Mouse (Mus musculus): ENCODE results near the gene Ctsd. TPM values are rescaled to one million over a fixed set of nuclear protein-coding genes. Genes with fewer than 3 reads are reported as not detected.

Ctsd gene
- polyA plus RNA-seq (2012; rRNA removed), result 75.7 and 78.7 TPM in 2 replicates

DNA sequence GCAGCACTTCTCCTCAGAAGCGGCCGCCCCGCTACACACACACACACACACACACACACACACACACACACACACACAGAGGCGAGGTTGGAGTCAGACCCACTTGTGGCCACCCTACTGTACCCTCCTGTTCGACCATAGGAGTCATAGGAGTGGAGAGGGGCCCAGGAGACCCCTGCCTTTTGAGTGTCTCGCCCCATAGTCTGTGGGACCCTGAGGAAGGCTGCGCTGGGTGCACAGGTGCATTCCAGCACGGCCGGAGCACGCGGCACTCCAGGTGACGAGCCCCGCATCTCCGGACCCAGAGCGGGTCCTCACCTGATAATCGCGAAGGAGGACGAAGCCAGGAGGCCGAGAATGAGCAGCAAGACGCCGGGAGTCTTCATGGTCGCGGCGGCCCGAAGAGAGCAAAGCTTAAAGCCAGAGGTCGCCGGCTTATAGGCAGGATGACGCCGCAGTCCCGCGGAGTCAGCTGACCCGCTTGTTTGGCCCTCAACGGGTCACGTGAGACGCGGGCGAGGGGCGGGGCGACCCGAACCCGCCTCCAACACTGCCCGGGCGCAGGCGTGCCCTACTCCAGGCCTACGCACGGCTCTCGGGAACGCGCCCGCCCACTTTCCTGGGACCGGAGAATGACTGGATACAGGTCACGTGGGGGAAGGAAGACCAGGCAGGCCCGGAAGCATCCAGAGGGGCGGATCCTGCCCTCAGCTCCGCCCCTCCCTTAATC is at the start of gene Ctsd:
Gene Ctsd, minus strand, starts transcription at position 620 of the 730 bp plus-strand sequence.
- H3K4me3 ChIP-seq (ENCODE audit: control insufficient read depth, low read depth, low read length), result peak within 1 kb of the TSS; percentile 86
- peak within 1 kb of the TSS; percentile 53 for H3K27ac ChIP-seq (ENCODE audit: control insufficient read depth, insufficient read depth, low read depth, low read length)
- no peaks in the 10 kb centered on the region for H3K27me3 ChIP-seq (ENCODE audit: control insufficient read depth, insufficient read depth, low read length)
- H3K4me1 ChIP-seq (ENCODE audit: control insufficient read depth, insufficient read depth, low read length), result 0 out of 2 replicates have a peak, but pooled peaks cover 4% of the 10 kb centered on the region
- no peak for TF ChIP-seq CTCF (IDR thresholded peaks at IDR 0.05; ENCODE audit: control insufficient read depth, insufficient read depth, insufficient replicate concordance, low read depth, low read length)
- peak; percentile 66 for TF ChIP-seq POLR2A (IDR thresholded peaks at IDR 0.05; ENCODE audit: control insufficient read depth, low read depth, low read length)
- H3K36me3 ChIP-seq (ENCODE audit: control insufficient read depth, insufficient read depth, low read length), result no peaks in the 10 kb centered on the region

DNA sequence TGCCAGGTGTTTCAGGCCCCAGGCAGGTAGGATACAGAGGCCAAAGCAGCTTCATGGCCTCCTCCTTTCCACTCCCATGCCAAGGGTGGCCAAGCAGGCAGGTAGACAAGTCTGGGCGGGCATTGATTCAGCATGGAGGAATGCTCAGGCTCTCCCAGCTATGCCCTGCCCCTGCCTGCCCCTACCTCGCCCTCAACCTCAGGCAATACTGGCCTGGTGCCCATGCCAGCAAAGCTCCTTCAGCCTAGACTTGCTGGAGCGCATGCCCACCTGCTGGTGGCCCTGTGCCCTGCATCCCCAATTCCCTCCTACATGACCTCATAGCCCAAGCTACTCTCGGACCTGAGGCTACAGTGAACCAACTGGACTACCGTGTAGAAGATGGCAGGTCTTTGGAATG is 49.5 kb upstream of the Ctsd start:
- peak; percentile 19; the same call in 1 of the 2 replicates for TF ChIP-seq CTCF (IDR thresholded peaks at IDR 0.05; ENCODE audit: control insufficient read depth, insufficient read depth, insufficient replicate concordance, low read depth, low read length)
- no peak for TF ChIP-seq POLR2A (IDR thresholded peaks at IDR 0.05; ENCODE audit: control insufficient read depth, low read depth, low read length)
- no peaks in the 10 kb centered on the region for H3K36me3 ChIP-seq (ENCODE audit: control insufficient read depth, insufficient read depth, low read length)
- no peak overlapping the region for H3K4me3 ChIP-seq (ENCODE audit: control insufficient read depth, low read depth, low read length)
- H3K4me1 ChIP-seq (ENCODE audit: control insufficient read depth, insufficient read depth, low read length), result no peaks in the 10 kb centered on the region; the same call in 1 of the 2 replicates
- no peaks in the 10 kb centered on the region for H3K27me3 ChIP-seq (ENCODE audit: control insufficient read depth, insufficient read depth, low read length)
- no peak overlapping the region for H3K27ac ChIP-seq (ENCODE audit: control insufficient read depth, insufficient read depth, low read depth, low read length)

GRCm38 (mm10) chr7:142435524-142435923 is 47.7 kb upstream of the Ctsd start:
- H3K4me1 ChIP-seq (ENCODE audit: control insufficient read depth, insufficient read depth, low read length), result no peaks in the 10 kb centered on the region
- H3K4me3 ChIP-seq (ENCODE audit: control insufficient read depth, low read depth, low read length), result no peak overlapping the region
- H3K36me3 ChIP-seq (ENCODE audit: control insufficient read depth, insufficient read depth, low read length), result no peaks in the 10 kb centered on the region
- H3K27me3 ChIP-seq (ENCODE audit: control insufficient read depth, insufficient read depth, low read length), result no peaks in the 10 kb centered on the region
- TF ChIP-seq POLR2A (IDR thresholded peaks at IDR 0.05; ENCODE audit: control insufficient read depth, low read depth, low read length) (no peak), CTCF (IDR thresholded peaks at IDR 0.05; ENCODE audit: control insufficient read depth, insufficient read depth, insufficient replicate concordance, low read depth, low read length) (peak; percentile 56; the same call in 1 of the 2 replicates)
- no peak overlapping the region for H3K27ac ChIP-seq (ENCODE audit: control insufficient read depth, insufficient read depth, low read depth, low read length)

DNA sequence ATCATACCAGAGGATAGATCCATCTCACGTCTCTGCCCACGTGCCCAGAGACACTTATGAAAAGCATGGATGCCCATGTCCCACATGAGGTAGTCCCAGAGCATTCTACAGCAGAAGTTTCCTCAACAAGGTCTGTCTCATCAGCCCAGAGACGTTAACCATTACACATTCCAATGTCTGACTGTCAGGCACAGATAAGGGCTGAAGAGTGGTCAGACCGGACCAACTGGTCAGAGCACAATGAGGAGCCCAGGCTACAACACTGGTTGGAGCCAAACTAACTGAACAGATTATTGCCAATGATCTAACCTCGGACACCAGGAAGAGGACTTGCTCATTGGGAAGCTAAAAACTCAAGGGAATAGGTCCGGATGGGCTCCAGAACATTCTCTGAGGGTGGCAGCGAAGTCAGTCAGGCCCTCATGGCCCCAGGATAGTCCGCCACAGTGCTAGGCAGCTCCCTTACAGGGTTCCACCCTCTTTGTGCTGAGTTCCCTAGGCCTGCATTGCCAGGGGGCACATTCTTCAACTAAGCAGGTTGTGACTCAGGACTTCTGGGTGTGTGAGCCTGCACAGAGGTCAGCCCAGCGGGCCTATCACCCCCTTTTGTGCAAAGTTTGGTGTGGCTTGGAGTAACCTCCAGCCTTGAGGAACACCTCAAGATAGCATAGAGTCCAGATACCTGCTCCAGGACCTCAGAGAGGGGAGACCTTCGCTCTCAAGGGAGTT is 46.5 kb upstream of the Ctsd start, which contains the start of gene Syt8:
Gene Syt8, plus strand, starts transcription at position 714 of the 729 bp plus-strand sequence.
- no peak within 1 kb of the TSS for H3K4me3 ChIP-seq (ENCODE audit: control insufficient read depth, low read depth, low read length)
- TF ChIP-seq POLR2A (IDR thresholded peaks at IDR 0.05; ENCODE audit: control insufficient read depth, low read depth, low read length) (no peak), CTCF (IDR thresholded peaks at IDR 0.05; ENCODE audit: control insufficient read depth, insufficient read depth, insufficient replicate concordance, low read depth, low read length) (no peak)
- H3K27ac ChIP-seq (ENCODE audit: control insufficient read depth, insufficient read depth, low read depth, low read length), result no peak within 1 kb of the TSS
- H3K36me3 ChIP-seq (ENCODE audit: control insufficient read depth, insufficient read depth, low read length), result no peaks in the 10 kb centered on the region
- H3K27me3 ChIP-seq (ENCODE audit: control insufficient read depth, insufficient read depth, low read length), result no peaks in the 10 kb centered on the region
- no peaks in the 10 kb centered on the region for H3K4me1 ChIP-seq (ENCODE audit: control insufficient read depth, insufficient read depth, low read length)

DNA sequence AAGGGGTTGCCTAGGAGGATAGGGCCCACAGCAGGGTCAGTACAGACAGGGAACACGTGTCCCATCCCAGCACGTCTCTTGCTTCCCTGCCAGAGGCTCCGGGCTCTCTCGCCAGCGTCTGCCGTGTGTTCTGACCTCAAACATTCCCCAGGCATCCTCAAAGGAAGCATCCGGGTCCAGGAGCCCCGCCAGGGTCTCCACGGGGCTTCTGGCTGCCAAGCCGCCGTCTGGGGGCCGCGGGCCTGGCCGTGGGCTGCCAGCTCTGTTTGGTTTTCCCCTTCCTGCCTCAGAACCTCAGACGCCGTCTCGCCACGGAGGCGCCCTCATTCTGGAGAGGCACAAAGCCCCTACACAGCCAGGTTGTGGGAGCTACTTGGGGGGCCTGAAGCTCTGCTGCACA is 45.8 kb upstream of the Ctsd start:
- no peaks in the 10 kb centered on the region for H3K27me3 ChIP-seq (ENCODE audit: control insufficient read depth, insufficient read depth, low read length)
- TF ChIP-seq POLR2A (IDR thresholded peaks at IDR 0.05; ENCODE audit: control insufficient read depth, low read depth, low read length) (no peak), CTCF (IDR thresholded peaks at IDR 0.05; ENCODE audit: control insufficient read depth, insufficient read depth, insufficient replicate concordance, low read depth, low read length) (no peak)
- no peaks in the 10 kb centered on the region for H3K36me3 ChIP-seq (ENCODE audit: control insufficient read depth, insufficient read depth, low read length)
- no peak overlapping the region for H3K4me3 ChIP-seq (ENCODE audit: control insufficient read depth, low read depth, low read length)
- no peak overlapping the region for H3K27ac ChIP-seq (ENCODE audit: control insufficient read depth, insufficient read depth, low read depth, low read length)
- no peaks in the 10 kb centered on the region for H3K4me1 ChIP-seq (ENCODE audit: control insufficient read depth, insufficient read depth, low read length)

GRCm38 (mm10) chr7:142431106-142431505 is 43.3 kb upstream of the Ctsd start:
- Histone ChIP-seq H3K4me1 (ENCODE audit: control insufficient read depth, insufficient read depth, low read length) (no peaks in the 10 kb centered on the region), H3K27ac (ENCODE audit: control insufficient read depth, insufficient read depth, low read depth, low read length) (no peak overlapping the region), H3K36me3 (ENCODE audit: control insufficient read depth, insufficient read depth, low read length) (no peaks in the 10 kb centered on the region), H3K27me3 (ENCODE audit: control insufficient read depth, insufficient read depth, low read length) (no peaks in the 10 kb centered on the region), H3K4me3 (ENCODE audit: control insufficient read depth, low read depth, low read length) (no peak overlapping the region)
- TF ChIP-seq POLR2A (IDR thresholded peaks at IDR 0.05; ENCODE audit: control insufficient read depth, low read depth, low read length), result no peak
- no peak for TF ChIP-seq CTCF (IDR thresholded peaks at IDR 0.05; ENCODE audit: control insufficient read depth, insufficient read depth, insufficient replicate concordance, low read depth, low read length)

- TF ChIP-seq CTCF (IDR thresholded peaks at IDR 0.05; ENCODE audit: control insufficient read depth, insufficient read depth, insufficient replicate concordance, low read depth, low read length) (no peak), POLR2A (IDR thresholded peaks at IDR 0.05; ENCODE audit: control insufficient read depth, low read depth, low read length) (no peak)
- H3K4me1 ChIP-seq (ENCODE audit: control insufficient read depth, insufficient read depth, low read length), result no peaks in the 10 kb centered on the region
- no peak overlapping the region for H3K27ac ChIP-seq (ENCODE audit: control insufficient read depth, insufficient read depth, low read depth, low read length)
- H3K36me3 ChIP-seq (ENCODE audit: control insufficient read depth, insufficient read depth, low read length), result no peaks in the 10 kb centered on the region
- no peak overlapping the region for H3K4me3 ChIP-seq (ENCODE audit: control insufficient read depth, low read depth, low read length)
- no peaks in the 10 kb centered on the region for H3K27me3 ChIP-seq (ENCODE audit: control insufficient read depth, insufficient read depth, low read length)
Observed at GRCm38 (mm10) chr7:142430160-142430678, 42.4 kb upstream of the Ctsd start.

Data from testis, adult 2 months (tissue).